Mouse (Mus musculus): ENCODE results near the gene Stox2. TPM values are rescaled to one million over a fixed set of nuclear protein-coding genes. Genes with fewer than 3 reads are reported as not detected.

Stox2 gene
- polyA plus RNA-seq, 1 experiment from 2014 or later, result 35.7 TPM

- no peaks in the 10 kb centered on the region for H3K9me3 ChIP-seq
- ATAC-seq (ENCODE audit: low FRiP score, low read depth), result peak; percentile 74
- no peak overlapping the region for H3K27ac ChIP-seq
- H3K36me3 ChIP-seq, result no peaks in the 10 kb centered on the region
- H3K27me3 ChIP-seq (replicated peaks), result no peaks in the 10 kb centered on the region
- WGBS, result 22% methylated on average over 8 of the region's 8 CpGs
- no peak overlapping the region for H3K4me3 ChIP-seq
- H3K4me1 ChIP-seq, result peaks cover 49% of the 10 kb centered on the region
- 0 out of 2 replicates have a peak overlapping the region, but pooled peaks have one; percentile 5 for H3K9ac ChIP-seq
- no peak overlapping the region for H3K4me2 ChIP-seq (replicated peaks)
Observed at GRCm38 (mm10) chr8:47218021-47218420, 228.1 kb downstream of the Stox2 start.

GRCm38 (mm10) chr8:47212124-47212523, 234.0 kb downstream of the Stox2 start:
- Histone ChIP-seq H3K27me3 (replicated peaks) (no peaks in the 10 kb centered on the region), H3K4me1 (peaks cover 9% of the 10 kb centered on the region; the same call in 1 of the 2 replicates), H3K4me2 (replicated peaks) (no peak overlapping the region), H3K36me3 (no peaks in the 10 kb centered on the region), H3K27ac (no peak overlapping the region), H3K4me3 (no peak overlapping the region), H3K9ac (no peak overlapping the region), H3K9me3 (no peaks in the 10 kb centered on the region)
- no peak for ATAC-seq (ENCODE audit: low FRiP score, low read depth)
- 84% methylated on average over 9 of the region's 9 CpGs for WGBS

GRCm38 (mm10) chr8:47211226-47211625, 234.9 kb downstream of the Stox2 start:
- no peak overlapping the region for H3K27ac ChIP-seq

GRCm38 (mm10) chr8:47208246-47208645, 237.9 kb downstream of the Stox2 start:
- Histone ChIP-seq H3K9ac (no peak overlapping the region), H3K36me3 (no peaks in the 10 kb centered on the region), H3K4me2 (replicated peaks) (no peak overlapping the region), H3K4me1 (peaks cover 10% of the 10 kb centered on the region), H3K27me3 (replicated peaks) (no peaks in the 10 kb centered on the region), H3K4me3 (no peak overlapping the region), H3K27ac (no peak overlapping the region), H3K9me3 (no peaks in the 10 kb centered on the region)
- WGBS, result 92% methylated on average over 4 of the region's 4 CpGs
- no peak for ATAC-seq (ENCODE audit: low FRiP score, low read depth)

More at GRCm38 (mm10) chr8:47211226-47211625, 234.9 kb downstream of the Stox2 start:
- ATAC-seq (ENCODE audit: low FRiP score, low read depth), result no peak
- Histone ChIP-seq H3K27me3 (replicated peaks) (no peaks in the 10 kb centered on the region), H3K9ac (no peak overlapping the region), H3K4me2 (replicated peaks) (no peak overlapping the region), H3K36me3 (no peaks in the 10 kb centered on the region), H3K4me1 (peaks cover 11% of the 10 kb centered on the region), H3K9me3 (no peaks in the 10 kb centered on the region), H3K4me3 (no peak overlapping the region)
- 84% methylated on average over 9 of the region's 9 CpGs for WGBS

GRCm38 (mm10) chr8:47206640-47207237, 239.4 kb downstream of the Stox2 start:
- no peak overlapping the region for H3K4me3 ChIP-seq
- H3K27ac ChIP-seq, result no peak overlapping the region
- H3K4me1 ChIP-seq, result peaks cover 10% of the 10 kb centered on the region
- ATAC-seq (ENCODE audit: low FRiP score, low read depth), result 0 out of 2 replicates have a peak, but pooled peaks have one; percentile 7
- 77% methylated on average over 8 of the region's 8 CpGs for WGBS
- H3K9ac ChIP-seq, result no peak overlapping the region
- no peaks in the 10 kb centered on the region for H3K9me3 ChIP-seq
- peaks cover 2% of the 10 kb centered on the region; the same call in 1 of the 2 replicates for H3K36me3 ChIP-seq
- H3K27me3 ChIP-seq (replicated peaks), result no peaks in the 10 kb centered on the region
- no peak overlapping the region for H3K4me2 ChIP-seq (replicated peaks)

GRCm38 (mm10) chr8:47205472-47205871, 240.7 kb downstream of the Stox2 start:
- Histone ChIP-seq H3K4me1 (peaks cover 10% of the 10 kb centered on the region), H3K4me2 (replicated peaks) (no peak overlapping the region), H3K4me3 (no peak overlapping the region), H3K36me3 (peaks cover 15% of the 10 kb centered on the region; the same call in 1 of the 2 replicates), H3K27me3 (replicated peaks) (no peaks in the 10 kb centered on the region), H3K9ac (no peak overlapping the region), H3K9me3 (no peaks in the 10 kb centered on the region), H3K27ac (no peak overlapping the region)
- WGBS, result 86% methylated on average over 5 of the region's 5 CpGs
- no peak for ATAC-seq (ENCODE audit: low FRiP score, low read depth)

- Histone ChIP-seq H3K9ac (no peak overlapping the region), H3K4me3 (no peak overlapping the region), H3K9me3 (no peaks in the 10 kb centered on the region), H3K27ac (no peak overlapping the region), H3K36me3 (peaks cover 60% of the 10 kb centered on the region), H3K4me2 (replicated peaks) (no peak overlapping the region), H3K4me1 (no peaks in the 10 kb centered on the region), H3K27me3 (replicated peaks) (no peaks in the 10 kb centered on the region)
- ATAC-seq (ENCODE audit: low FRiP score, low read depth), result no peak
- WGBS, result 66% methylated on average over 1 of the region's 1 CpGs
Observed at GRCm38 (mm10) chr8:47196391-47196790, 249.8 kb downstream of the Stox2 start.

GRCm38 (mm10) chr8:47193321-47193996, 252.7 kb downstream of the Stox2 start:
- 94% methylated on average over 29 of the region's 29 CpGs for whole genome bisulfite sequencing
- Histone ChIP-seq H3K4me3 (no peak overlapping the region), H3K4me1 (no peaks in the 10 kb centered on the region), H3K9me3 (no peaks in the 10 kb centered on the region), H3K4me2 (replicated peaks) (no peak overlapping the region), H3K36me3 (peaks cover 62% of the 10 kb centered on the region), H3K9ac (no peak overlapping the region), H3K27me3 (replicated peaks) (no peaks in the 10 kb centered on the region), H3K27ac (no peak overlapping the region)
- no peak for ATAC-seq (ENCODE audit: low FRiP score, low read depth)

GRCm38 (mm10) chr8:47191444-47192365, 254.5 kb downstream of the Stox2 start:
- no peaks in the 10 kb centered on the region for H3K4me1 ChIP-seq
- 94% methylated on average over 18 of the region's 18 CpGs for WGBS
- no peak for ATAC-seq (ENCODE audit: low FRiP score, low read depth)
- no peak overlapping the region for H3K27ac ChIP-seq
- no peak overlapping the region for H3K9ac ChIP-seq
- peaks cover 68% of the 10 kb centered on the region for H3K36me3 ChIP-seq
- no peak overlapping the region for H3K4me3 ChIP-seq
- H3K9me3 ChIP-seq, result no peaks in the 10 kb centered on the region
- no peaks in the 10 kb centered on the region for H3K27me3 ChIP-seq (replicated peaks)
- H3K4me2 ChIP-seq (replicated peaks), result no peak overlapping the region

- H3K9ac ChIP-seq, result no peak overlapping the region
- H3K36me3 ChIP-seq, result peaks cover 39% of the 10 kb centered on the region
- H3K4me1 ChIP-seq, result peaks cover 13% of the 10 kb centered on the region
- no peak overlapping the region for H3K4me3 ChIP-seq
- ATAC-seq (ENCODE audit: low FRiP score, low read depth), result no peak
- no peak overlapping the region for H3K4me2 ChIP-seq (replicated peaks)
- no peak overlapping the region for H3K27ac ChIP-seq
- H3K27me3 ChIP-seq (replicated peaks), result no peaks in the 10 kb centered on the region
- WGBS, result 31% methylated on average over 6 of the region's 6 CpGs
- no peaks in the 10 kb centered on the region for H3K9me3 ChIP-seq
Observed at GRCm38 (mm10) chr8:47185396-47185795, 260.8 kb downstream of the Stox2 start.

GRCm38 (mm10) chr8:47182771-47183558, 263.2 kb downstream of the Stox2 start:
- H3K36me3 ChIP-seq, result peaks cover 24% of the 10 kb centered on the region
- no peak overlapping the region for H3K4me3 ChIP-seq
- no peaks in the 10 kb centered on the region for H3K27me3 ChIP-seq (replicated peaks)
- 77% methylated on average over 6 of the region's 6 CpGs for WGBS
- H3K9me3 ChIP-seq, result no peaks in the 10 kb centered on the region
- ATAC-seq (ENCODE audit: low FRiP score, low read depth), result no peak
- H3K27ac ChIP-seq, result no peak overlapping the region
- H3K9ac ChIP-seq, result no peak overlapping the region
- H3K4me2 ChIP-seq (replicated peaks), result no peak overlapping the region
- H3K4me1 ChIP-seq, result peaks cover 24% of the 10 kb centered on the region
